12 mouse cellular contexts compared by ENCODE assay signal in genomic region chr11:88577076-88577475, GRCm38 (mm10).
DNase-seq lines count a peak whose midpoint lies in the region; ATAC-seq and TF ChIP-seq lines count a peak whose summit lies in the region.
"Had no signal": no experiment of that assay in that cellular context is flagged by ENCODE, and none has a peak within 500 bp of the region (broad histone marks: within the 10 kb centered on the region; RNA-seq: fewer than 3 reads in every experiment).

No protein-coding gene starts in this region.

- no peaks in the 10 kb centered on the region for H3K9me3 ChIP-seq in kidney, embryonic 15.5 days (replicated peaks)
- no peaks in the 10 kb centered on the region for H3K9me3 ChIP-seq in E14TG2a.4 (ENCODE audit: low read length)
- H3K9me3 ChIP-seq in embryonic facial prominence, embryonic 10.5 days = no peaks in the 10 kb centered on the region
- no peaks in the 10 kb centered on the region for H3K9me3 ChIP-seq in hindbrain, embryonic 16.5 days (ENCODE audit: control insufficient read depth, low read length)
- H3K9me3 ChIP-seq: liver, embryonic 15.5 days had no signal

- no peak overlapping the region for H3K9ac ChIP-seq in kidney, embryonic 15.5 days
- peak overlapping the region; percentile 27; the same call in 1 of the 2 replicates for H3K9ac ChIP-seq in hindbrain, embryonic 16.5 days (ENCODE audit: low read depth, low read length)
- H3K9ac ChIP-seq: liver, embryonic 15.5 days had no signal

- WGBS in kidney, embryonic 15.5 days = 54% methylated on average over 7 of the region's 7 CpGs
- 82% methylated on average over 7 of the region's 7 CpGs for WGBS in embryonic facial prominence, embryonic 10.5 days
- 37% methylated on average over 7 of the region's 7 CpGs for WGBS in hindbrain, embryonic 16.5 days

- ATAC-seq in kidney, embryonic 15.5 days (replicated peaks; ENCODE audit: low FRiP score) = no peak
- ATAC-seq in hindbrain, embryonic 16.5 days = no peak

- peak overlapping the region; percentile 34 for H3K27ac ChIP-seq in kidney, embryonic 15.5 days
- peak overlapping the region; percentile 67; the same call in 1 of the 2 replicates for H3K27ac ChIP-seq in embryonic facial prominence, embryonic 10.5 days (replicated peaks)
- H3K27ac ChIP-seq in hindbrain, embryonic 16.5 days (ENCODE audit: low read depth, low read length) = peak overlapping the region; percentile 63
- H3K27ac ChIP-seq: left cerebral cortex, adult 2 months; liver, embryonic 15.5 days had no signal

- H3K4me2 ChIP-seq in kidney, embryonic 15.5 days = no peak overlapping the region
- H3K4me2 ChIP-seq in hindbrain, embryonic 16.5 days (ENCODE audit: low read length) = no peak overlapping the region
- H3K4me2 ChIP-seq: liver, embryonic 15.5 days had no signal

- H3K4me1 ChIP-seq in kidney, embryonic 15.5 days = peaks cover 73% of the 10 kb centered on the region
- peaks cover 96% of the 10 kb centered on the region for H3K4me1 ChIP-seq in E14TG2a.4 (replicated peaks; ENCODE audit: low read depth, low read length)
- H3K4me1 ChIP-seq in embryonic facial prominence, embryonic 10.5 days = peaks cover 82% of the 10 kb centered on the region
- peaks cover 62% of the 10 kb centered on the region for H3K4me1 ChIP-seq in hindbrain, embryonic 16.5 days (ENCODE audit: control insufficient read depth, insufficient read depth, low read depth, low read length)

- peaks cover 9% of the 10 kb centered on the region for H3K36me3 ChIP-seq in kidney, embryonic 15.5 days
- H3K36me3 ChIP-seq in E14TG2a.4 (ENCODE audit: insufficient read depth, low read length) = peaks cover 25% of the 10 kb centered on the region
- H3K36me3 ChIP-seq in embryonic facial prominence, embryonic 10.5 days (replicated peaks) = peaks cover 52% of the 10 kb centered on the region
- H3K36me3 ChIP-seq in hindbrain, embryonic 16.5 days (ENCODE audit: control insufficient read depth, insufficient read depth, low read length) = no peaks in the 10 kb centered on the region
- H3K36me3 ChIP-seq: liver, embryonic 15.5 days had no signal

- no peak for DNase-seq in kidney, postnatal 4 days
- no peak for DNase-seq in embryonic facial prominence, embryonic 10.5 days (ENCODE audit: low spot score)
- no peak for DNase-seq in cerebellum, postnatal 25 days
- no peak for DNase-seq in kidney, postnatal 25 days
- DNase-seq: cerebellum, adult 11 months; gastrocnemius, postnatal 25 days; kidney, adult 9 months had no signal

- TF ChIP-seq CTCF in E14TG2a.4 (conservative IDR thresholded peaks at IDR 0.05; ENCODE audit: low read length) = no peak

- no peaks in the 10 kb centered on the region for H3K27me3 ChIP-seq in kidney, embryonic 15.5 days
- no peaks in the 10 kb centered on the region for H3K27me3 ChIP-seq in E14TG2a.4 (ENCODE audit: insufficient read depth, low read length)
- no peaks in the 10 kb centered on the region for H3K27me3 ChIP-seq in embryonic facial prominence, embryonic 10.5 days (replicated peaks; ENCODE audit: low read depth, poor library complexity, severe bottlenecking)
- H3K27me3 ChIP-seq in hindbrain, embryonic 16.5 days (replicated peaks; ENCODE audit: control insufficient read depth, insufficient read depth, low read length) = no peaks in the 10 kb centered on the region
- H3K27me3 ChIP-seq: liver, embryonic 15.5 days had no signal

- no peak overlapping the region for H3K4me3 ChIP-seq in kidney, embryonic 15.5 days (replicated peaks)
- peak overlapping the region; percentile 10; the same call in 1 of the 2 replicates for H3K4me3 ChIP-seq in E14TG2a.4 (replicated peaks; ENCODE audit: low read length)
- H3K4me3 ChIP-seq in embryonic facial prominence, embryonic 10.5 days = no peak overlapping the region
- H3K4me3 ChIP-seq in hindbrain, embryonic 16.5 days (ENCODE audit: low read length) = no peak overlapping the region
- H3K4me3 ChIP-seq: left cerebral cortex, adult 2 months; liver, embryonic 15.5 days had no signal
